Mouse (Mus musculus) CH12.LX (cell line): ENCODE measurements around the gene Cx3cr1. TPM values are rescaled to one million over a fixed set of nuclear protein-coding genes. Genes with fewer than 3 reads are reported as not detected.

Experiments
- DNase-seq: peaks from one replicate; pipeline ENCODE4 v3.0.0-alpha.2; 2013; ENCODE audit errors: extremely low read depth
- H3K27ac ChIP-seq: 2 replicates; pipeline ENCODE4 v1.5.1; 2012; ENCODE audit warnings: low read depth, mild to moderate bottlenecking, control low read depth, moderate library complexity; ENCODE audit not compliant: insufficient read depth
- H3K27me3 ChIP-seq: replicated peaks from 2 replicates; pipeline ENCODE3; 2012; ENCODE audit warnings: inconsistent platforms
- H3K36me3 ChIP-seq, 2 experiments: replicated peaks in 1 of 2; 2 replicates each; pipeline versions ENCODE3 to v1.6.1; 2012; ENCODE audit warnings: inconsistent platforms in 1 of 2, low read length in 1 of 2, mild to moderate bottlenecking in 1 of 2, mixed read lengths in 1 of 2, moderate library complexity in 1 of 2; ENCODE audit not compliant: control insufficient read depth in 1 of 2, insufficient read depth in 1 of 2
- H3K4me1 ChIP-seq, 2 experiments: 2 replicates each; pipeline ENCODE4 v1.6.1; 2012; ENCODE audit warnings: inconsistent platforms in 1 of 2, moderate library complexity in 1 of 2; ENCODE audit not compliant: insufficient read depth in 2 of 2, control insufficient read depth in 1 of 2
- H3K4me2 ChIP-seq: 2 replicates; pipeline ENCODE4 v1.6.1; 2012; ENCODE audit warnings: low read depth, mild to moderate bottlenecking, control low read depth; ENCODE audit not compliant: poor library complexity, insufficient read depth, severe bottlenecking
- H3K4me3 ChIP-seq, 3 experiments: fragments of 150-350 bp in 1 of 3; sonication (generic) in 1 of 3; replicated peaks in 1 of 3; 2 replicates each; pipeline versions ENCODE3 to v1.5.1; 2011 to 2012; ENCODE audit warnings: low read depth in 2 of 3, low read length in 2 of 3, mild to moderate bottlenecking in 2 of 3, moderate library complexity in 2 of 3, control low read depth in 1 of 3, improper control_type of control experiment in 1 of 3, inconsistent platforms in 1 of 3, mixed read lengths in 1 of 3; ENCODE audit not compliant: poor library complexity in 1 of 3
- H3K79me2 ChIP-seq: replicated peaks from 2 replicates; pipeline ENCODE4 v1.6.1; 2012; ENCODE audit warnings: mild to moderate bottlenecking, moderate library complexity; ENCODE audit not compliant: control insufficient read depth, poor library complexity, insufficient read depth, severe bottlenecking; ENCODE audit errors: extremely low read depth
- H3K9ac ChIP-seq: 2 replicates; pipeline ENCODE4 v1.6.1; 2012; ENCODE audit warnings: low read depth, mild to moderate bottlenecking, control low read depth, moderate library complexity; ENCODE audit not compliant: insufficient read depth
- H3K9me3 ChIP-seq: replicated peaks from 2 replicates; pipeline ENCODE3; 2012; ENCODE audit warnings: low read length, inconsistent platforms, mixed read lengths
- CTCF ChIP-seq, 2 experiments: IDR thresholded peaks in 1 of 2; conservative IDR thresholded peaks in 1 of 2; 2 replicates each; pipeline ENCODE4 v1.5.1; 2011 to 2012; ENCODE audit warnings: low read depth in 2 of 2, low read length in 2 of 2, improper control_type of control experiment in 1 of 2, inconsistent platforms in 1 of 2, mild to moderate bottlenecking in 1 of 2, moderate library complexity in 1 of 2
- E2F4 ChIP-seq: IDR thresholded peaks from 2 replicates; pipeline ENCODE4 v1.6.1; 2011; ENCODE audit warnings: low read depth, low read length, improper control_type of control experiment; ENCODE audit not compliant: insufficient replicate concordance
- ELF1 ChIP-seq: IDR thresholded peaks from 2 replicates; pipeline ENCODE4 v1.6.1; 2014; ENCODE audit warnings: low read depth, mild to moderate bottlenecking, inconsistent platforms, low read length, improper control_type of control experiment
- GABPA ChIP-seq: IDR thresholded peaks from 2 replicates; pipeline ENCODE4 v1.6.1; 2012; ENCODE audit warnings: low read depth, low read length, improper control_type of control experiment, inconsistent platforms; ENCODE audit not compliant: insufficient replicate concordance
- HCFC1 ChIP-seq: IDR thresholded peaks from 2 replicates; pipeline ENCODE4 v1.6.1; 2012; ENCODE audit warnings: low read depth, mild to moderate bottlenecking, inconsistent platforms, low read length, improper control_type of control experiment
- IRF4 ChIP-seq: IDR thresholded peaks from 2 replicates; pipeline ENCODE4 v1.6.1; 2014; ENCODE audit warnings: low read depth, mild to moderate bottlenecking, inconsistent platforms, low read length, improper control_type of control experiment
- JUN ChIP-seq: IDR thresholded peaks from 2 replicates; pipeline ENCODE4 v1.6.1; 2011; ENCODE audit warnings: low read depth, mild to moderate bottlenecking, low read length, improper control_type of control experiment, moderate library complexity; ENCODE audit not compliant: insufficient read depth
- JUND ChIP-seq: conservative IDR thresholded peaks from 2 replicates; pipeline ENCODE4 v1.6.1; 2011; ENCODE audit warnings: low read depth, low read length, improper control_type of control experiment
- KAT2A ChIP-seq: IDR thresholded peaks from 2 replicates; pipeline ENCODE4 v1.6.1; 2012; ENCODE audit warnings: low read length, improper control_type of control experiment, inconsistent platforms; ENCODE audit not compliant: insufficient replicate concordance
- MAFK ChIP-seq: IDR thresholded peaks from 2 replicates; pipeline ENCODE4 v1.6.1; 2011; ENCODE audit warnings: low read length, improper control_type of control experiment; ENCODE audit not compliant: insufficient replicate concordance
- MAZ ChIP-seq: IDR thresholded peaks from 2 replicates; pipeline ENCODE4 v1.6.1; 2012; ENCODE audit warnings: low read depth, mild to moderate bottlenecking, inconsistent platforms, low read length, improper control_type of control experiment, moderate library complexity
- MXI1 ChIP-seq: IDR thresholded peaks from 2 replicates; pipeline ENCODE4 v1.6.1; 2011; ENCODE audit warnings: mild to moderate bottlenecking, low read depth, low read length, improper control_type of control experiment
- NELFE ChIP-seq: IDR thresholded peaks from 2 replicates; pipeline ENCODE4 v1.6.1; 2011; ENCODE audit warnings: low read depth, low read length, improper control_type of control experiment
- PAX5 ChIP-seq: IDR thresholded peaks from 2 replicates; pipeline ENCODE4 v1.6.1; 2012; ENCODE audit warnings: low read length, inconsistent platforms, mixed read lengths
- POLR2A ChIP-seq: IDR thresholded peaks from 2 replicates; pipeline ENCODE4 v1.6.1; 2011; ENCODE audit warnings: low read depth, mild to moderate bottlenecking, improper control_type of control experiment, low read length
- POLR2AphosphoS2 ChIP-seq: IDR thresholded peaks from 2 replicates; pipeline ENCODE4 v1.6.1; 2011; ENCODE audit warnings: low read depth, low read length, improper control_type of control experiment
- RAD21 ChIP-seq: IDR thresholded peaks from 2 replicates; pipeline ENCODE4 v1.6.1; 2011; ENCODE audit warnings: low read depth, mild to moderate bottlenecking, low read length, improper control_type of control experiment, moderate library complexity
- RCOR1 ChIP-seq: conservative IDR thresholded peaks from 2 replicates; pipeline ENCODE4 v1.6.1; 2012; ENCODE audit warnings: low read depth, mild to moderate bottlenecking, inconsistent platforms, low read length, improper control_type of control experiment
- SMC3 ChIP-seq: IDR thresholded peaks from 2 replicates; pipeline ENCODE4 v1.6.1; 2011; ENCODE audit warnings: low read depth, low read length, improper control_type of control experiment
- TBP ChIP-seq: conservative IDR thresholded peaks from 2 replicates; pipeline ENCODE4 v1.6.1; 2011; ENCODE audit warnings: low read depth, low read length, improper control_type of control experiment
- TCF12 ChIP-seq: IDR thresholded peaks from 2 replicates; pipeline ENCODE4 v1.6.1; 2014; ENCODE audit warnings: low read depth, mild to moderate bottlenecking, inconsistent platforms, low read length, improper control_type of control experiment
- UBTF ChIP-seq: IDR thresholded peaks from 2 replicates; pipeline ENCODE4 v1.6.1; 2012; ENCODE audit warnings: low read depth, mild to moderate bottlenecking, inconsistent platforms, low read length, improper control_type of control experiment, moderate library complexity
- USF2 ChIP-seq: conservative IDR thresholded peaks from 2 replicates; pipeline ENCODE4 v1.6.1; 2011; ENCODE audit warnings: low read depth, low read length, improper control_type of control experiment
- ZC3H11A ChIP-seq: IDR thresholded peaks from 2 replicates; pipeline ENCODE4 v1.6.1; 2012; ENCODE audit warnings: low read depth, mild to moderate bottlenecking, inconsistent platforms, low read length, improper control_type of control experiment
- ZMIZ1 ChIP-seq: IDR thresholded peaks from 2 replicates; pipeline ENCODE4 v1.6.1; 2012; ENCODE audit warnings: low read depth, mild to moderate bottlenecking, inconsistent platforms, low read length, improper control_type of control experiment
- dilution Hi-C: fragments of 300-500 bp; cut with MboI; formaldehyde crosslinking; loops from 2 replicates; pipeline ENCODE4 v1.14.3; 2020; ENCODE audit warnings: low sequenced_read_pairs; ENCODE audit not compliant: extremely low pct_unique_long_range_greater_than_20kb, extremely low pct_ligation_motif_present
- in situ Hi-C: fragments of 300-500 bp; cut with MboI; formaldehyde crosslinking; loops from 3 replicates; pipeline ENCODE4 v1.14.3; 2019; ENCODE audit warnings: low sequenced_read_pairs, low pct_ligation_motif_present, low pct_unique_long_range_greater_than_20kb, mixed read lengths
- polyA plus RNA-seq: library from polyadenylated mRNA; unstranded; fragments of >175 nt; gene quantifications from 2 replicates; pipeline ENCODE4 v1.2.1, GENCODE M21; 2012; ENCODE audit warnings: low read depth; ENCODE audit not compliant: insufficient read length
- total RNA-seq, 2 experiments: library from RNA; depleted of rRNA; stranded (reverse); fragments of 300-350 nt in 1 of 2; fragments of >200 nt in 1 of 2; gene quantifications; 2 replicates each; pipeline ENCODE4 v1.2.3; 2012 to 2014

Cx3cr1 gene
- total and polyA plus RNA-seq, 3 experiments = 0.06 TPM; not detected in 2

- dilution Hi-C loops = no loop called here
Observed at GRCm38 (mm10) chr9:120099304-120099703, 29.6 kb upstream of the Cx3cr1 start.

GRCm38 (mm10) chr9:120098682-120099081, 29.0 kb upstream of the Cx3cr1 start:
- no peak for TF ChIP-seq POLR2A
- TF ChIP-seq KAT2A = no peak
- TF ChIP-seq E2F4 = no peak
- no peak for TF ChIP-seq RCOR1
- peak; percentile 36; the same call in 1 of the 2 replicates for TF ChIP-seq ZC3H11A
- TF ChIP-seq PAX5 = no peak
- peak; percentile 88 to 90 for TF ChIP-seq CTCF (conservative IDR thresholded peaks at IDR 0.05 in 1 of 2, IDR thresholded peaks at IDR 0.05 in 1 of 2; ENCODE audit: low read depth in 2 of 2, low read length in 2 of 2)
- TF ChIP-seq SMC3 = peak; percentile 91
- no peak for TF ChIP-seq TCF12
- no peak for TF ChIP-seq MAFK
- TF ChIP-seq ZMIZ1 = no peak
- no peak for TF ChIP-seq UBTF
- no peak for TF ChIP-seq TBP
- no peak for TF ChIP-seq GABPA
- TF ChIP-seq IRF4 = peak; percentile 36; the same call in 1 of the 2 replicates
- no peak for TF ChIP-seq MXI1
- TF ChIP-seq NELFE = no peak
- TF ChIP-seq JUN = no peak
- TF ChIP-seq POLR2AphosphoS2 = no peak
- TF ChIP-seq RAD21 = peak; percentile 68
- TF ChIP-seq USF2 = no peak
- peak; percentile 90 for TF ChIP-seq ELF1
- TF ChIP-seq MAZ = no peak
- TF ChIP-seq JUND = no peak
- Histone ChIP-seq H3K4me2 (peak overlapping the region; percentile 27), H3K9ac (no peak overlapping the region), H3K4me3 (no peak overlapping the region), H3K79me2 (no peaks in the 10 kb centered on the region), H3K27ac (no peak overlapping the region), H3K36me3 (no peaks in the 10 kb centered on the region), H3K4me1 (peaks cover 0 to 4% of the 10 kb centered on the region in 2 experiments; a peak in 1 of 4 replicates), H3K9me3 (no peaks in the 10 kb centered on the region), H3K27me3 (no peaks in the 10 kb centered on the region)
- in situ Hi-C loops = no loop called here
- dilution Hi-C loops = no loop called here
- peak; percentile 58 for DNase-seq

More at GRCm38 (mm10) chr9:120099304-120099703, 29.6 kb upstream of the Cx3cr1 start:
- Histone ChIP-seq H3K9ac (no peak overlapping the region), H3K79me2 (no peaks in the 10 kb centered on the region), H3K4me3 (no peak overlapping the region), H3K27ac (no peak overlapping the region), H3K4me2 (no peak overlapping the region), H3K4me1 (peaks cover 0 to 4% of the 10 kb centered on the region in 2 experiments; a peak in 1 of 4 replicates), H3K36me3 (no peaks in the 10 kb centered on the region)
- in situ Hi-C loops = no loop called here
- TF ChIP-seq KAT2A (no peak), HCFC1 (no peak), GABPA (no peak)
- TF ChIP-seq, all 38 proteins: peak for 0
- DNase-seq = no peak
- Histone ChIP-seq H3K9me3 (no peaks in the 10 kb centered on the region), H3K27me3 (no peaks in the 10 kb centered on the region)
